Mouse (Mus musculus): Measurements from ENCODE around the gene Gm49384.
"Not testable (repeated sequence)": the region's sequence is repeated elsewhere in the genome, so short reads cannot be mapped to it uniquely, and the experiment has no call there.

The Gm49384 gene

DNA sequence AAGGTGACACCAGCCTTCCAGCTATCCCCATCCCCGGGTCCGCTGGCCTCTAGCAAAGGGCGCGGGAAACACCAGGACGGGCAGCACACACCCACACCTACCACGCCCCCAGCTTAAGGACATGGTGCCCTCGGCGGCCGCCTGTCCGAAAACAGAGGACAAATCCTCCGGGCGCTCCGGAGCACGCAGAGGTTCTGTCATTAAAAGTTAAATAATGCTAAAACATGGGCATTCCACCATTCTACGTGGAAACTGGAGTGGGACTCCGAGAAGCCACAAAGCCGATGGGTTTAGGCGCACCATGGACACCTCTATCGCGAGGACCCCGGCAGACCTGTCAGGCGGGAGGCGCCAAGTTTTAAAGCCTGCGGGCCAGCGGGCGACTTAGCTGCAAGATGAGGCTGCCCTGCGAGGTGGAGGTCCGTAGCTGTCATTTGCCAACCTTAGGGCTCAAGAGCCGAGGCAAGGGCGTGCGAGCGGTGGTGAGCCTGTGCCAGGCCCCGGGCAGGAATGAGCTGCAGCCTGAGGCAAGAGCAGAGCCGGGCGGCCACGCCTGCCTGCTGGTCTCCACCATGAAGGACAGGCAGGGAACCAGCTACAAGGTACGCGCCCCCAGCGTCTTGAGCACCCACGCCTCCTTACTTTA lies 35.5 kb downstream of the Gm49384 start, which contains the start of gene Lrr1:
Gene Lrr1, plus strand, starts transcription at position 354 of the 646 bp plus-strand sequence.
- peak; percentile 85 to 89 for DNase-seq (ENCODE audit: low read depth in 2 of 2, low spot score in 2 of 2)

DNA sequence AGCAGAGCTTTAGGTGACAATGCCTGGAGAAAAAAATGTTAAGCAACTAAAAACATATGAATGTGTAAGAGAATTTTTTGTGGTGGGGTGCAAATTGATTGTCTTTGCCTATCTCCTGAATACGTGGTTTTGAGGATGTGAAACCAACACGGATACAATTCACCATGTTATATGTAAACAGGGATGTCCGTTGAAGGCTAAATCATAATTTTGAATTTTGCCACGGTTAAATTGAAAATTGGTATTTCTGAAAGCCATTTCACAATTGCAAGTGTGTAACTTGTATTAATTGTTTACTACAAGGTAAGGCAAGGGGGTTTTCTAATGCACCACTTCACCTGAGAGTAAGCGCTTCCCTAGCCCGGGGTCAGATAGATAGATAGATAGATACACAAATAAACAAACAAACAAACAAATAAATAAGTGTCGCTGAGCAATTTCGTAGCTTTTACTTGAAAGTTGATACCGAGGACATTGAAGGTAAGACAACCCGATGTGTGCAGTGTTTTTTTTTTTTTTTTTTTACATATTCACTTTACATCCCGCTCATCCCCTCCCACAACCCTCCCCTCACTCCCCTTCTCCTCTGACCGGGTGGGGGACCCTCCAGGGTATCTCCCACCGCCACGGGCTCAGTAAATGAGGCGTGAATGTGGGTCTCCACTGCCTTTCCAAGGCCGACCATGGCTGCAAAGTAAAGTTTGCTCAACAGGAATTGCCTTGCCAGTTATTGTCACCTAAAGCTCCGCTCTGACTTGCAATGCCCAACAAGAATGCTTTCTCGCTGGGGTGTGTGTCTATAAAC lies 36.2 kb downstream of the Gm49384 start:
- no peak for DNase-seq (ENCODE audit: low read depth in 2 of 2, low spot score in 2 of 2)

GRCm38 (mm10) chr12:69166861-69167581 lies 37.0 kb downstream of the Gm49384 start:
- not testable (repeated sequence) for DNase-seq (ENCODE audit: low read depth in 2 of 2, low spot score in 2 of 2)

DNA sequence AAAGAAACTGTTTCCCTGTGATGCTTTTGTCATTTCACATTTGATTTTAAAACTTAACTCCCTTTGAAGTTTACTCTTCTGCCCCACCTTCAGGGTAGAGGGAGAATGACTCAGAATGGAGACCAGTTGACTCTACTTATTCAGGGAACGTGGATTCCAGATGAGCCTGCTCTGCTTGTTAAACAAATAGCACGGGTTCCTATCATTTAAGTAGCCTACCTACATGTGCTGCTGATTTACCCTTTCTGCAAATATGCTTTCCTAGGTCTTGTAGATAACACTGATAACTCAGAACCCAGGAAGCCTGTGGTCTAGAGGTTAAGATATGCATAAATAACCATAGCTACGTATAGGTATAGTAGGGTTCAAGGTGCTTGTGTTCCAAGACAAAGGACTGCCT lies 39.2 kb downstream of the Gm49384 start:
- DNase-seq (ENCODE audit: low read depth in 2 of 2, low spot score in 2 of 2): no peak

DNA sequence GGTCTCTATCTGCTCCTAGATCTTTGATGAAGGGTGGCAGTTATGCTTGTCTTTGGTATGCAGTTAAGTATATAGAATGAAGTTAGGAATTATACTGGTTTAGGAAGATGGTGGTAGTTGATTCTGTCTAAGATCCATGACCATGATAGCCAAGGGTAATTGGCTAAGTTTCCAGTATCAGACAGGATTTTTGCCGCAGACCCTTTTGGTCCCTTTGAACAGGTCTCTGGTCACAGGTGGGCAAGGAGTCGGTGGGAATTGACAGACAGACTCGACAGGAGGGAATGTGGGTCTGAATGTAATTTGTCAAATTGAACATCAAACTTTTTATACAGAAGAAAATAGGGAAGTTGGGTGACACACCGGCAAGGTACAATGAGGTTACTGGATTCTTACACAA lies 40.5 kb downstream of the Gm49384 start:
- not testable (repeated sequence) for DNase-seq (ENCODE audit: low read depth in 2 of 2, low spot score in 2 of 2)

GRCm38 (mm10) chr12:69160677-69161076 lies 43.4 kb downstream of the Gm49384 start:
- not testable (repeated sequence) for DNase-seq (ENCODE audit: low read depth in 2 of 2, low spot score in 2 of 2)

- peak; percentile 36 to 56 for DNase-seq (ENCODE audit: low read depth in 2 of 2, low spot score in 2 of 2)
These were observed 44.5 kb downstream of the Gm49384 start for GRCm38 (mm10) chr12:69159578-69159940.

- peak; percentile 95 to 98 for DNase-seq (ENCODE audit: low read depth in 2 of 2, low spot score in 2 of 2)
These were observed 45.1 kb downstream of the Gm49384 start, which contains the start of gene Rps29 for GRCm38 (mm10) chr12:69158765-69159577. Gene Rps29, minus strand, starts transcription at chr12:69159186.

- DNase-seq (ENCODE audit: low read depth in 2 of 2, low spot score in 2 of 2): no peak
These were observed 45.7 kb downstream of the Gm49384 start for GRCm38 (mm10) chr12:69158366-69158764.

GRCm38 (mm10) chr12:69157107-69157506 lies 47.0 kb downstream of the Gm49384 start:
- no peak for DNase-seq (ENCODE audit: low read depth in 2 of 2, low spot score in 2 of 2)

- no peak for DNase-seq (ENCODE audit: low read depth in 2 of 2, low spot score in 2 of 2)
These were observed 47.6 kb downstream of the Gm49384 start for GRCm38 (mm10) chr12:69156436-69156835.

GRCm38 (mm10) chr12:69155923-69156322 lies 48.1 kb downstream of the Gm49384 start:
- no peak for DNase-seq (ENCODE audit: low read depth in 2 of 2, low spot score in 2 of 2)

- no peak for DNase-seq (ENCODE audit: low read depth in 2 of 2, low spot score in 2 of 2)
These were observed 54.0 kb downstream of the Gm49384 start for GRCm38 (mm10) chr12:69150049-69150448.

DNA sequence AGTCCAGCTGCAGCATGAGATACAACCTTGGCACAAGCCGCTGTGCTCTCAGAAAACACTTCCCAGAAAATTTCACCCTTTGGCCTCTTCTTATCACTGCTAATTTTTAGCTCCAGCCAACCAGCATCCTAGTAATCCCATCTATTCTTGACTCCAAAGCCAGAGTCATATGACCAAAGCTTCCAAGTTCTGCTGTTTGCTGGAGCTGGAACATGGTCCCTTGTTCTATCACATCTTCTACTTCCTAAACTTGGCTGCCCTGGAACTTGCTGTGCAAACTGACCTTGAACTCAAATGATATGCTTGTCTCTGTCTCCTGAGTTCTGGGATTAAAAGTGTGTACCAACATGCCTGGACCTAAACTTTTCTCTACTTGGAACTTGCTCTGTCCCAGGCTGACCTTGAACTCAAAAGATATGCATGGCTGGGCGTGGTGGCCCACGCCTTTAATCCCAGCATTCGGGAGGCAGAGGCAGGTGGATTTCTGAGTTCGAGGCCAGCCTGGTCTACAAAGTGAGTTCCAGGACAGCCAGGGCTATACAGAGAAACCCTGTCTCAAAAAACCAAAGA lies 56.8 kb downstream of the Gm49384 start:
- no peak for DNase-seq (ENCODE audit: low read depth in 2 of 2, low spot score in 2 of 2)

DNA sequence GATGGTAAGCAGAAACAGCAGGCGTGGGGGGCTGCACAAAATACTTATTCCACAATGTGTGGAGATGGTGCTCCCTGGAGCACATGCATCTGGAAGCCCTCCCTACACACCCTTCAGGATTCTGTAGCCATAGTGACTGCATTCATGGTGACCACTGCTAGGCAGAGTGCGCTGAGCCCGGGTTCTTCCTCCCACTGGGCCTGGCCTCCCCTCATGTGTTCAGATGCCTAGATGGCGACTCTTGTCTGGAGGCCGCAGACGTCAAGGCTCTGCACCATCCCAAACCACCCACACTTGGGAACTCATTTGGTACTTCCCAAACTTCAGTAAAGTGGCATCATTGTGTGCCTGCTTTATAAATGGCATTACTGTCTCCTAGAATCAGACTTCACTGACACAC lies 60.6 kb downstream of the Gm49384 start:
- no peak for DNase-seq (ENCODE audit: low read depth in 2 of 2, low spot score in 2 of 2)

DNA sequence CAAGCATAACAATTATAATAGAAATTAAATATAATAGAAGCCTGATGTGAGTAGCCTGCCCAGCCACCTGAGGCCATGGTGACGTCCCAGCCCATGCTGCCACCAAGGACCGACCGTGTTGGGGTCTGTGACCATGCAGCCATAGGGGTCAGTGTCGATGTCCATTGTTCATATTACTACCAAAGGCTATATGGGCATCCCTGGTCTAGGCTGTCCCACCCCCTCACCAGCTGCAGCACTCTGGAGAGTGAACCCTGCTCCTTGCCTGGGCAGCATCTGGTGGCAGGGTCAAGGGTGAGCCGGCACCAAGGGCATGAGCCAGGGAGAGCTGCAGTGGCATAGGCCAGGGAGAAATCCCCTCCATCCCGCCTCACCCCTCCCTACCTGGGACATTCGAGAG lies 64.2 kb downstream of the Gm49384 start:
- DNase-seq (ENCODE audit: low read depth in 2 of 2, low spot score in 2 of 2): no peak
